Mouse (Mus musculus): ENCODE data around the gene Pxt1.
A peak's percentile ranks its signal among the peaks of the same experiment; 100 is the strongest.
"Not testable (repeated sequence)": the region's sequence is repeated elsewhere in the genome, so short reads cannot be mapped to it uniquely, and the experiment has no call there.

The Pxt1 gene

DNA sequence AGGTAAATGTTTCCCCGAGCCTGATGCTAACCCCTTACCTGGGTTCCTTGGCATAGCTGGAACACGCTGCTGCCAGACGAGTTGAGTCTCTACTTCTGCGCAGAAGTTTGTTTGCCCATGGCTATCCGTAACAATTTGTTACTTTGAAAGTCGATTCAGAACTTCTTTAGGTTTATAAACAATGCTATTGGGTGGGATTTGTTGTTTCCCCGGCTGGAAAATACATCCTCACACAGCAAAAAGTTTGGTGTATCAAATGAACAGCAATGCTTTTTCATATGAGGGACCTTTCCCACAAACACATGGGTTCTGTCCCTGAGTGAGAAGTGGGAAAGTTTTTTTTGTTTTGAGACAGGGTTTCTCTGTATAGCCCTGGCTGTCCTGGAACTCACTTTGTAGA is at the start of gene Pxt1:
Gene Pxt1, minus strand, starts transcription at position 101 of the 400 bp plus-strand sequence.
- DNase-seq (ENCODE audit: low read depth, low spot score) = no peak

GRCm38 (mm10) chr17:28993004-28993403 is 49.4 kb upstream of the Pxt1 start:
- not testable (repeated sequence) for DNase-seq (ENCODE audit: low read depth, low spot score)

DNA sequence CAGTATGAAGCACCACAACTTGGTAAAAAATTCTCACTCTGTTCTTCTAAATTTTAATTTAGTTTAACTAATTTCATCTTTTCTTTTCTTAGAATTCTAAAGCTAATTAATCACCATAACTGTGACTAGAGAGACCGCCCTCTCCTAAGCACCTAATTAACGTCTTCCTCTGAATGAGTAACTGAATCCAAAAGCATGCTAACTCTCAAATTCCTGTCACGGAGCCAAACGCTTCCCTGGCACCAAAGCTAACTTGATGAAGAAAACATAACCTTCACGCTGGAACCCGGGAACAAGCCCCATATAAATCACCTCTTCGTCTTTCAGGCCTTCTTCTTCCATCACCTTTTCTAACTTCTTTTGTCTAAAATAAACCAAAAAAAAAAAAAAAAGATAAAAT is 48.5 kb upstream of the Pxt1 start:
- no peak for DNase-seq (ENCODE audit: low read depth, low spot score)

- DNase-seq (ENCODE audit: low read depth, low spot score) = no peak
Observed at GRCm38 (mm10) chr17:28991286-28991685, 47.6 kb upstream of the Pxt1 start.

GRCm38 (mm10) chr17:28990060-28990459 is 46.4 kb upstream of the Pxt1 start:
- no peak for DNase-seq (ENCODE audit: low read depth, low spot score)

- DNase-seq (ENCODE audit: low read depth, low spot score) = no peak
Observed at GRCm38 (mm10) chr17:28988996-28989395, 45.4 kb upstream of the Pxt1 start.

GRCm38 (mm10) chr17:28988291-28988690 is 44.7 kb upstream of the Pxt1 start:
- no peak for DNase-seq (ENCODE audit: low read depth, low spot score)

DNA sequence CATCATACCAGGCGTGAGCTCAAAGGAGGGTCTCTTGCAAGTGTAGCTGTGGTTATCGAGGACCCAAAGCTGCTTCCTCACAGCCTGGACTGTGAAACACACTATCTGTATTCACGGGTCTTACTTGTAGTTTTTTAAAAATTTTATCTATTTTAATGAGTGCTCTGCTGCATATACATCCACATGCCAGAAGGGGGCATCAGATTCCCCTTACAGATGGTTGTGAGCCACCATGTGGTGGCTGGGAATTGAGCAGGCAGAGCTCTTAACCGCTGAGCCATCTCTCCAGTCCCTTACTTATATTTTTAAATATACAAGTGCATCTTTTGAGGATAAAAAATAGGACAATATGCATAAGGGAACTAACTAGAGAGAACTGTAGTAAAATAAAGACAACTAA is 44.1 kb upstream of the Pxt1 start:
- peak; percentile 87 for DNase-seq (ENCODE audit: low read depth, low spot score)

- DNase-seq (ENCODE audit: low read depth, low spot score) = peak; percentile 91
Observed at GRCm38 (mm10) chr17:28986833-28987232, 43.2 kb upstream of the Pxt1 start.

DNA sequence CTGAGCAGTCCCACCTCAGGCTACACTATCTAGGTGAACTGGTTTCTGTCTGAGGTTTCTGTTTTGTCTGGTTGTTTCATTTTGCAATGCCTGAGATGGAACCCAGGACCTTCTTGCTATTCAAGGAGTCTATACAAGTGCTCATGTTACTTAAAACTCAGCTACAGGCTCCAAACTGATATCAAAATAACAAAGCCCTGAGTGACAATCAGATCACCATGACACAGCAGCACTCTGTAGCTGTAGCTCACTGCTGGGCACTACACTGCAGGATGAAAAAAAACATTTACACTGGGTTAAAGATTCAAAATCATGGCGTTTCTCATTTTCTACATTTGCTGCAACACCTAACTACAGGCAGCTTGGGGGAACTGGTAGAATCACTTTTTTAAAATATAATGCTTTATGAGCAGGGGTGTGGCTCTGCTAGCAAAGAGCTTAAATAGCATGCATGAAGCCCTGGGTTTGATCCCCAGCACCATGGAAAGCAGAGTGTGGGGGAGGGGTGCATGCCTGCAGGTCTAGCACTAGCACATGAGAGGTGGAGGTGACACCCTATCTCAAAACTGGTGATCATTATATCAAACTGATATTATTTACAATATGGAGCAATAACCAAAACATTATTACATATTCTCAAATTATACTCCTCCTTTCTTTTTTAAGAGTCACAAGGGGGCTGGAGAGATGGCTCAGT is 41.2 kb upstream of the Pxt1 start:
- DNase-seq (ENCODE audit: low read depth, low spot score) = peak; percentile 58

DNA sequence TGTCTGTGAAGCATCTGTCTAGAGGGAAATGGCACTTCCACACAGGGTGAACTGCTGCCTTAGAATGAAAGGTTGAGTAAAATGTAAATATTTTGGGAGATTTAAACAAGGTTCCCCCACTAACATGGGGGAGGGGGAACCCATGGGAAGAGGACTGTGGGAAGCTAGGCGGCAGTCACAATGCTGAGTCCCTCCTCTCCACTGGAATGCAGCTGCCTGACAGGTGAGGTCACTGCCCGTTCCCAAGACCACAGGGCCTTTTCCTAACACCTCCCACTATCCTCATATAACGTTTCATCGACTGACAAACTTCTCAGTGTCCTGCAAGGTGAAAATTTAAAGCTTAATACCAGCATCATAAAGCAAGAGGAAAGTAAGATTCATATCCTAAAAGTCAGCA is 39.0 kb upstream of the Pxt1 start:
- no peak for DNase-seq (ENCODE audit: low read depth, low spot score)

GRCm38 (mm10) chr17:28981081-28981480 is 37.4 kb upstream of the Pxt1 start:
- DNase-seq (ENCODE audit: low read depth, low spot score) = peak; percentile 47

GRCm38 (mm10) chr17:28979091-28979490 is 35.5 kb upstream of the Pxt1 start:
- DNase-seq (ENCODE audit: low read depth, low spot score) = no peak

- DNase-seq (ENCODE audit: low read depth, low spot score) = no peak
Observed at GRCm38 (mm10) chr17:28970122-28970521, 26.5 kb upstream of the Pxt1 start.

DNA sequence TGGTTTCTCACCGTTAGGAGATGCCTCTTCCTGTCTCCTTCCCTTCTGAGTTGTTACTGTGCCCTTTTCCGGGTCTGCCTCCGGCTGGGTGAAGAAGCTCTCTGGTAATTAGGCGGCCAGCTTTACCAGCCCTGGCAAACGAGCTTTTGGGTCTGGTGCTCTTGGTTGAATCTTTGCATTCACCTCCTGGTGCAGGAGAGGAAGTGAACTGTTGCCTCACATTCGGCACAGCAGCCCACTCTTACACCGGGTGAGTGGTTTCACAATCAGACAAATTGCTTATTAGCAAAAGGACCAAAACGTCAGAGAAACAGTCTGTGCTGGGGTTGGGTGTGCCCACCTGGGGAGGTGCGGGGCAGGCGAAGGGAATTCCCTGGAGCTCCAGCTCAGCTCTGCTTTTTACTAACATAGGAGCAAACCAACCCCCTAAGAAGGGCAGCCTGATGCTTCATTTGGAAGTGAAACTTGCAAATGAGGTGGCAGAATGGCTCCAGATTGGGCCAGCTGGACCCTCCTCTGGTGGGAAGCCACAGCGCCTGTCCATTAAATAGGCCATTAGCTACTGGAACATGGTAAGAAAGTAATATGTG is 23.5 kb upstream of the Pxt1 start:
- no peak for DNase-seq (ENCODE audit: low read depth, low spot score)

GRCm38 (mm10) chr17:28961596-28961995 is 18.0 kb upstream of the Pxt1 start:
- no peak for DNase-seq (ENCODE audit: low read depth, low spot score)

GRCm38 (mm10) chr17:28960597-28960996 is 17.0 kb upstream of the Pxt1 start:
- no peak for DNase-seq (ENCODE audit: low read depth, low spot score)

DNA sequence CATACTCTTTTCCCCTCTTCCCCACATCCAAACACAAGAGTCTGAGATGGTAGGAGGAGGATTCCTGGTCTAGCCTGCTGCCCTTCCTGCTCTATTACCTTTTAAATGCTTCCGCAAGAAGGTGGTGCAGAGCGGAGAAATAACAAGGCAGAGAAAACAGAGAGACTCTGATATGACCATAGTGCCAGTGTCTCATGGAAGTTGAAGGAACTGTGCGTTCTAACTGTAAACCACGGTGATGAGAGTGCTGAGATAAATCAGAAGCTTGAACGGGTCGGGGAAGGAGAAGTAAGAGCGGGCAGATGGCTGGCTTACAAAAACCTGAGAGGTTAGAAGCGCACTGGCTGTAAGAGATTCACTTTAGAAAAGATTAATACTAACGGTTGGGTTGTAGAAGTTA is 10.8 kb upstream of the Pxt1 start:
- no peak for DNase-seq (ENCODE audit: low read depth, low spot score)

DNA sequence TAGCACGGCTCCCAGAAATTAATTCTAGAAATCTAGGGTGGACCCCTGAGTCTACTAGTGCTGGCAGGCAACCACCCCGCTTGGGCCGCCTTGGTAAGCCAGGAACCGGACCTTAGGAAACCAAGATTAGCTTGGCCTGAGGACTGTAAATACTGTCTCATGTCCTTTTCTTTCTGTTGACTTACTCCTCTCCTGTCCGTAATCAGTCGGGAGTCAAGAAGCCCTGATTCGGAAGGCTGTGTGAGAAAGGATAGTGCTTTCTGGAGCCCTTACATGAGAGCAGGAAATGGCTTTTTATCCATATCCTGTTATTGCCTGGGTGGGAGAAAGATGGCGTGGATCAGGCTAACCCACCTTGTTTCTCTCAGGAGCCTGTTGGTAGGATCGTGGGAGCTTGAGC is 9.6 kb upstream of the Pxt1 start:
- DNase-seq (ENCODE audit: low read depth, low spot score) = no peak

DNA sequence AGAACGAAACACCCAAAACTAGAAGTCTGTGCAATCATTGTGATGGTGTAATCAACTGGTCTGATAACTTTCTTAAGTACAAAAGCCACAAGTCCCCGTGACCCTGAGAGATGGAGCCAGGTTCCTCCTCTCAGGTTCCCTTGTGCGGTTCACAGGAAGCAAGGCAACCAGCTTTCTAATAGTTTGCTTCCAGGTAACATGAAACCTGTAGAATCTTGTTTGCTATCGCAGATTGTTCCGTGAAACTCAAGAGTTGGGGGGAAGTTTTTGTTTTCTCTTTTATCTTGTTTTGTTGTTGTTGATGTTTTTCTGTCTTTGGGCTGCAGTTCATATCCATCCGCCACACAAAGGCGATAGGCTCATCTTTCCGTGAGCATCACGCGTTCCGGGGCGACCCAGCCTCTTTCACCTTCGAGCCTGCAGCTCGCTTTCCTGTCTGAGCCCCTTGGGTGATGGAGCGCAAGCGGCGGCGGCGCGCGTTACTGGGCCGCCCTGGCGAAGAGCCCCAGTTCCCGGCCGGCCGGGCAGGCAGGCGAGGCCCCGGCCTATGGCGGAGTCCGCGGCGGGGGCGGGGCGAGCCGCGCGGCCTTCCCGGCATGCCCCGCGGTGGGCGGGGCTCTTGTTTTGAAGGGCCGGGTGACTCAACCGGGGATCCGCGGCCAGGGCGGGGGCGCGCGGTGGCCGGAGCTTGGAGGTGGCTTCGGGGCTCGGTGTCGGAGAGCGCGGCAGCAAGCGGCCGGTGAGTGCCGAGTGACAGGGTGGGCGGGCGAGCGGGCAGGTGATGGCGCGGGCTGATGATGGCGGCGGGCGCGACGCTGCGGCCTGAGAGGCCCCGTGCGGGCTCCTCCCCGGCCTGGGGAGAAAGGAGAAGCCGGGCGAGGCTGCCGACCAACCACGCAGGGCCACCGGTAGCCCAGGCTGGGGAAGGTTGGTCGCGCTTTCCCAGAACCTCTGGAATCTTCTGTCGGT is 8.5 kb upstream of the Pxt1 start, which contains the start of gene Kctd20:
Gene Kctd20, plus strand, starts transcription at position 120 of the 969 bp plus-strand sequence.
- peak; percentile 93 for DNase-seq (ENCODE audit: low read depth, low spot score)

DNA sequence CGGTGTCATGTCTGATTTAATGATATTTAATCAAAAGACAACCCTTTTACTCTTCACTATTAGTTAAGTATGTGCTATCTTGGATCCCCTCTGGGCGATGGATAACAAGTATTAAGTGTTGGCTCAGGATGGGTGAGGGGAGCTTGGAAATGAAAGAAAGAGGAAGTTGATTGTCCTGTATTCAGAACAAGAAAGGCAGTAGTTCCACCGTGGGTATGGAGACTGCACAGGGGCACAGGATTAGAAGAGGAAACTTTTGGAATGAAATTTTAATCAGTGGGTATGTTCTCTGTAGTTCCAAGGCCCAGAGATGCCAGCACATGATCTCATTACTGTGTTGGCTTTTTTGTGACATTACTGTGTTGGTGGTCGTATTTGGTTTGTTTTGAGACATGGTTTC is 7.1 kb upstream of the Pxt1 start:
- no peak for DNase-seq (ENCODE audit: low read depth, low spot score)

DNA sequence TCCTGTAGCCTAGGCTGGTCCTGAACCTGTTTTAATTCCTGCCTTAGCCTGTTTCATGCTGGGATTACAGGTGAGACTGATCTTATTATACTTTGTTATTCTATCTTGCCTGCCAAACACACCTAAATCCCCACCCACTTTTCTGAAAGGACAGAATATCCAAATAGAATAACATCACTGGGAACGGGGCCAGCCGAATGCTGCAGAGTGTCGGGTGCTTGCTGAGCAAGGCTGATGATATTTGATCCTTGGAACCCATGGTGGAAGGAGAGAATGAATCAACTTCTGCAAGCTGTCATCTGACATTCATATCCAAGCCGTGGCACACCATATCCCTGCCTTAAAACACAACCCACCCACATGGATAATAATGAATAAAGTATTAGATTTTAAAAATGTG is 5.0 kb upstream of the Pxt1 start:
- no peak for DNase-seq (ENCODE audit: low read depth, low spot score)

All from ZHBTc4 (cell line).